Mouse (Mus musculus): ENCODE measurements around the gene Serpinh1. TPM values are rescaled to one million over a fixed set of nuclear protein-coding genes. Genes with fewer than 3 reads are reported as not detected.

Serpinh1 gene
- polyA plus RNA-seq, 1 experiment from 2014 or later = 819 TPM

- DNase-seq (ENCODE audit: low spot score) = peak; percentile 97
- H3K4me3 ChIP-seq (replicated peaks; ENCODE audit: low read depth, low read length) = no peak overlapping the region
Measured at GRCm38 (mm10) chr7:99355731-99356131, 2.7 kb upstream of the Serpinh1 start.

DNA sequence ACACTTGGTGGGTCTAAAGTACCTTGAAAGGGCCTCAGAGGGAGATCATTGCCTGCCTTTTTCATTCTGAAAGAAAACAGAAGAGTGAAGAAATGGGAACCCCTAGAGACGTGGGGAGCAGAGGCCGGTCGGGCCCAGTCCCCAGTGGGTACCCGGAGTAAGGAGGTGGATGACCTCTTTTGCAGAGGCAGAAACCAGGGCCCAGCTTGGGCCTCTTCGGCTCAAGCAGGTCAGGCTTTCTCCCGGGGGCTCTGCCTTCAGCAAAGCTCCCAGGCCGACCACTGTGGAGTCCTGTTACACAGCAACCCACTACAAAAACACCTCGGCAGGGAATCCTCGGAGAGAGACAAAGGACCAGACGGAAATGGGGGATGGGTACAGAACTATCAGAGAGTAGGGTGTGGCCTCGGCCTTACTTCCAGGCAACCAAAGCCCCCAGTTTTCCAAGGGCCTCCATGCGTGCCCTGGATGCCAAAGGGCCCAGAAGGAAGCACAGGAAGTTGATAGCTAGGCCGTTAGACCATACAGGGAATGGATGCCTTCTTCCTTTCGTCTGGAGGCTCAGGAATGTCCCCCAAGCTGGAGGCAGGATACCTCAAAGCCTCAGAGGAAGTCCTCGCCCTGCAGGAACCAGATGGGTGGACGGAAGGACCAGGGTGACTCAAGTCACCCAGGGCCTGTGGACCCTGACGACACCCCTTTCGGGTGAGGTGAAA is 1.1 kb downstream of the Serpinh1 start:
- WGBS = 1% methylated on average over 18 of the region's 18 CpGs
- ATAC-seq (replicated peaks; ENCODE audit: low FRiP score, low read depth) = no peak

More at GRCm38 (mm10) chr7:99355731-99356131, 2.7 kb upstream of the Serpinh1 start:
- no peak for TF ChIP-seq CTCF (IDR thresholded peaks at IDR 0.05; ENCODE audit: low read depth)
- ATAC-seq (replicated peaks; ENCODE audit: low FRiP score, low read depth) = no peak
- H3K4me2 ChIP-seq (ENCODE audit: low read length) = peak overlapping the region; percentile 38
- H3K9ac ChIP-seq (ENCODE audit: low read depth, low read length) = peak overlapping the region; percentile 9; the same call in 1 of the 2 replicates
- no peaks in the 10 kb centered on the region for H3K27me3 ChIP-seq (ENCODE audit: insufficient read depth, low read length)
- no peaks in the 10 kb centered on the region for H3K36me3 ChIP-seq (ENCODE audit: insufficient read depth, low read length)
- H3K27ac ChIP-seq = peak overlapping the region; percentile 87
- peaks cover 49% of the 10 kb centered on the region for H3K4me1 ChIP-seq (replicated peaks; ENCODE audit: insufficient read depth, low read length)
- 12% methylated on average over 7 of the region's 7 CpGs for WGBS
- H3K9me3 ChIP-seq (replicated peaks; ENCODE audit: low read length) = no peaks in the 10 kb centered on the region

DNA sequence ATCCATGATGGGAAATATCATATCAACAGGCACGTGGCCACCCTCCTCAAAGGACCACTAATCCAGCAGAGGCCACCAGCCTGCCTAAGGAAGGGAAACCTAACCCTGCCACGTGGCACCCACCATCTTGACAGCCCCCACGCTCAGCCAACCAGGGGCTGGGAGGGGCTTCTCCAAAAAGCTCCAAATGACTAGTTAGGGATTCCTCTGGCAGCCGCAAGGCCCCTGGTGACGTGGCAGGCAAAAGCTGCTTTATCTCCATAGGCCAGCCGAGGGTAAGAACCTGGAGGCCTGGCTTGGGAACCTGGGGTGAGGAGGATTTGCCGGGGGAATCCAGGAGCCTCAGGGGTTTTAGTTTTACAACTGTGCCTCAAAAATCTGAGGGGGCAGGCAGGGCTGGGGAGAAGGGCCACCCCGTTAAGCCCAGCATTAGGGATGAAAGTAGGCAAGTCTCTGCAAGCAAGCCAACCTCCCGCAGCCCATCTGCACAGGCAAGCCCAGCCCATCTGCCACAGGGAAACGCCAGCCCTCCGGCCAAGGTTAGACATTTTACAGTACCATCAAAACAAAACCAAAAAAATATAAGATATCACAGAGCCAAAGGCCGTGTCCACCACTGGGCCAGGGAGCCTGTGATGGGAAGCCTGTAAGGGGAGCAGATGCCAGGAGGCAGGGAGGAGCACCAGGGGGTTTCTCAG is 1.8 kb downstream of the Serpinh1 start:
- Histone ChIP-seq H3K27me3 (ENCODE audit: insufficient read depth, low read length) (no peaks in the 10 kb centered on the region), H3K4me2 (ENCODE audit: low read length) (peak overlapping the region; percentile 95), H3K4me3 (replicated peaks; ENCODE audit: low read depth, low read length) (peak overlapping the region; percentile 82), H3K9me3 (replicated peaks; ENCODE audit: low read length) (no peaks in the 10 kb centered on the region), H3K36me3 (ENCODE audit: insufficient read depth, low read length) (peaks cover 29% of the 10 kb centered on the region), H3K9ac (ENCODE audit: low read depth, low read length) (peak overlapping the region; percentile 90), H3K4me1 (replicated peaks; ENCODE audit: insufficient read depth, low read length) (peaks cover 43% of the 10 kb centered on the region), H3K27ac (peak overlapping the region; percentile 96)
- DNase-seq (ENCODE audit: low spot score) = peak; percentile 83
- WGBS = 4% methylated on average over 12 of the region's 12 CpGs
- no peak for TF ChIP-seq CTCF (IDR thresholded peaks at IDR 0.05; ENCODE audit: low read depth)
- ATAC-seq (replicated peaks; ENCODE audit: low FRiP score, low read depth) = no peak

More for the DNA sequence above, 1.1 kb downstream of the Serpinh1 start:
- no peak for TF ChIP-seq CTCF (IDR thresholded peaks at IDR 0.05; ENCODE audit: low read depth)
- DNase-seq (ENCODE audit: low spot score) = peak; percentile 91
- Histone ChIP-seq H3K27ac (peak overlapping the region; percentile 96), H3K9me3 (replicated peaks; ENCODE audit: low read length) (no peaks in the 10 kb centered on the region), H3K4me2 (ENCODE audit: low read length) (peak overlapping the region; percentile 95), H3K27me3 (ENCODE audit: insufficient read depth, low read length) (no peaks in the 10 kb centered on the region), H3K4me3 (replicated peaks; ENCODE audit: low read depth, low read length) (peak overlapping the region; percentile 82), H3K9ac (ENCODE audit: low read depth, low read length) (peak overlapping the region; percentile 90), H3K36me3 (ENCODE audit: insufficient read depth, low read length) (peaks cover 22% of the 10 kb centered on the region), H3K4me1 (replicated peaks; ENCODE audit: insufficient read depth, low read length) (peaks cover 50% of the 10 kb centered on the region)

- DNase-seq (ENCODE audit: low spot score) = peak; percentile 55
- peaks cover 40% of the 10 kb centered on the region for H3K36me3 ChIP-seq (ENCODE audit: insufficient read depth, low read length)
- no peaks in the 10 kb centered on the region for H3K9me3 ChIP-seq (replicated peaks; ENCODE audit: low read length)
- H3K27ac ChIP-seq = peak overlapping the region; percentile 96
- ATAC-seq (replicated peaks; ENCODE audit: low FRiP score, low read depth) = no peak
- TF ChIP-seq CTCF (IDR thresholded peaks at IDR 0.05; ENCODE audit: low read depth) = no peak; the same call in 1 of the 2 replicates
- peak overlapping the region; percentile 95 for H3K4me2 ChIP-seq (ENCODE audit: low read length)
- WGBS = 21% methylated on average over 9 of the region's 9 CpGs
- no peaks in the 10 kb centered on the region for H3K27me3 ChIP-seq (ENCODE audit: insufficient read depth, low read length)
- peaks cover 31% of the 10 kb centered on the region for H3K4me1 ChIP-seq (replicated peaks; ENCODE audit: insufficient read depth, low read length)
- peak overlapping the region; percentile 82 for H3K4me3 ChIP-seq (replicated peaks; ENCODE audit: low read depth, low read length)
- H3K9ac ChIP-seq (ENCODE audit: low read depth, low read length) = peak overlapping the region; percentile 90; the same call in 1 of the 2 replicates
Measured at GRCm38 (mm10) chr7:99349782-99350720, 3.0 kb downstream of the Serpinh1 start.

- Histone ChIP-seq H3K9ac (ENCODE audit: low read depth, low read length) (no peak overlapping the region), H3K4me1 (replicated peaks; ENCODE audit: insufficient read depth, low read length) (peaks cover 30% of the 10 kb centered on the region), H3K36me3 (ENCODE audit: insufficient read depth, low read length) (peaks cover 49% of the 10 kb centered on the region), H3K4me2 (ENCODE audit: low read length) (peak overlapping the region; percentile 95; the same call in 1 of the 2 replicates), H3K9me3 (replicated peaks; ENCODE audit: low read length) (no peaks in the 10 kb centered on the region), H3K27me3 (ENCODE audit: insufficient read depth, low read length) (no peaks in the 10 kb centered on the region), H3K4me3 (replicated peaks; ENCODE audit: low read depth, low read length) (no peak overlapping the region), H3K27ac (0 out of 2 replicates have a peak overlapping the region, but pooled peaks have one; percentile 1)
- DNase-seq (ENCODE audit: low spot score) = no peak
- TF ChIP-seq CTCF (IDR thresholded peaks at IDR 0.05; ENCODE audit: low read depth) = no peak
- 89% methylated on average over 26 of the region's 26 CpGs for WGBS
- ATAC-seq (replicated peaks; ENCODE audit: low FRiP score, low read depth) = no peak
Measured at GRCm38 (mm10) chr7:99348883-99349282, 4.2 kb downstream of the Serpinh1 start.
